Mouse (Mus musculus) forebrain, postnatal 0 days (tissue): ENCODE results near the gene Rhoj. TPM values are rescaled to one million over a fixed set of nuclear protein-coding genes. Genes with fewer than 3 reads are reported as not detected.
"Not testable (repeated sequence)": the region's sequence is repeated elsewhere in the genome, so short reads cannot be mapped to it uniquely, and the experiment has no call there.

ENCODE experiments used
- ATAC-seq: fragments of 200-750 bp; cut with Nextera tagmentation; 2 replicates; pipeline ENCODE4 v1.8.0; 2017; ENCODE audit warnings: mild to moderate bottlenecking, moderate library complexity
- DNase-seq: peaks from one replicate; pipeline ENCODE4 v3.0.0-alpha.2; 2015
- H3K27ac ChIP-seq: fragments of 300-500 bp; sonication (generic); 2 replicates; pipeline ENCODE4 v1.5.1; 2014; ENCODE audit warnings: low read depth, mild to moderate bottlenecking, antibody characterized with exemption, low read length, moderate library complexity, mixed read lengths
- H3K27me3 ChIP-seq: fragments of 300-500 bp; sonication (generic); 2 replicates; pipeline ENCODE4 v1.6.1; 2014; ENCODE audit warnings: mild to moderate bottlenecking, low read length, mixed read lengths; ENCODE audit not compliant: insufficient read depth
- H3K36me3 ChIP-seq: fragments of 300-500 bp; sonication (generic); 2 replicates; pipeline ENCODE4 v1.6.1; 2014; ENCODE audit warnings: mild to moderate bottlenecking, moderate library complexity; ENCODE audit not compliant: insufficient read depth
- H3K4me1 ChIP-seq: fragments of 300-500 bp; sonication (generic); 2 replicates; pipeline ENCODE4 v1.6.1; 2014; ENCODE audit warnings: antibody characterized with exemption; ENCODE audit not compliant: insufficient read depth
- H3K4me2 ChIP-seq: fragments of 300-500 bp; sonication (generic); 2 replicates; pipeline ENCODE4 v1.6.1; 2014; ENCODE audit warnings: low read depth, mild to moderate bottlenecking, moderate library complexity
- H3K4me3 ChIP-seq: fragments of 300-500 bp; sonication (generic); 2 replicates; pipeline ENCODE4 v1.5.1; 2014; ENCODE audit warnings: low read depth, low read length, mixed read lengths
- H3K9ac ChIP-seq: fragments of 300-500 bp; sonication (generic); 2 replicates; pipeline ENCODE4 v1.6.1; 2014; ENCODE audit warnings: mild to moderate bottlenecking
- H3K9me3 ChIP-seq: fragments of 300-500 bp; sonication (generic); 2 replicates; pipeline ENCODE4 v1.6.1; 2016; ENCODE audit warnings: low read length
- CTCF ChIP-seq: sonication (generic); IDR thresholded peaks from 2 replicates; pipeline ENCODE4 v1.5.1; 2016; ENCODE audit warnings: antibody characterized with exemption, control low read depth, low read depth
- WGBS: fragments of 180-500 bp; shearing (Covaris S2); extraction: QIAGEN DNeasy Blood & Tissue Kit; methylation state at CpG from one replicate; pipeline ENCODE4 v1.1.7; 2014; 5-methylcytosine and 5-hydroxymethylcytosine counted together
- polyA plus RNA-seq: library from polyadenylated mRNA; unstranded; fragments of >200 nt; fragmentation: Nextera tagmentation; extraction: Ambion mirVana; gene quantifications from 2 replicates; pipeline ENCODE4 v1.2.1, GENCODE M21; 2015
- total RNA-seq: library from RNA; depleted of rRNA; stranded (reverse); fragments of >200 nt; gene quantifications from 2 replicates; pipeline ENCODE4 v1.2.3, GENCODE M21; 2014

Rhoj gene
- total and polyA plus RNA-seq, 2 experiments from 2014 or later: 11.4 to 11.9 TPM

DNA sequence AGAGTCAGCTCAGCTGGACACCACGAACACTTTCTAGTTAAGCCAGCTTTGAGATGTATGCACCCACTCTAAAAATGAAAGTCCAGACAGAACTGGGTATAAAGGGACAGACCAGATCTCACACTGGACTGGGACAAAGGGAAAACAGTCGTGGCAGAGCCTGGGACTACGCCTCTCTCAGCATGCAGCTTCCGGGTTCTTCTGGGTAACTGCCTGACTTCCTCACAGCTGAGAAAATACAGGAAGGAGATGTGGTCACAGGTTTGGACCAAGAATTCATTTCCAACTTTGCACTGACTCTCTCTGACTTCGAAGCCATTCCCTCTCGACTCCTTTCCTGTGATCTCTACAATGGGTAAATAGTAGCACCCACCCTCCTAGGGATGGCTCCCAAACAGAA lies 106.9 kb downstream of the Rhoj start:
- WGBS: 74% methylated on average over 6 of the region's 6 CpGs
- H3K9me3 ChIP-seq: no peaks in the 10 kb centered on the region
- H3K27ac ChIP-seq: no peak overlapping the region
- ATAC-seq: no peak
- no peak for DNase-seq
- H3K9ac ChIP-seq: no peak overlapping the region
- H3K4me1 ChIP-seq: no peaks in the 10 kb centered on the region
- no peak overlapping the region for H3K4me3 ChIP-seq
- TF ChIP-seq CTCF: no peak
- H3K4me2 ChIP-seq: no peak overlapping the region
- H3K27me3 ChIP-seq: no peaks in the 10 kb centered on the region
- no peaks in the 10 kb centered on the region for H3K36me3 ChIP-seq

DNA sequence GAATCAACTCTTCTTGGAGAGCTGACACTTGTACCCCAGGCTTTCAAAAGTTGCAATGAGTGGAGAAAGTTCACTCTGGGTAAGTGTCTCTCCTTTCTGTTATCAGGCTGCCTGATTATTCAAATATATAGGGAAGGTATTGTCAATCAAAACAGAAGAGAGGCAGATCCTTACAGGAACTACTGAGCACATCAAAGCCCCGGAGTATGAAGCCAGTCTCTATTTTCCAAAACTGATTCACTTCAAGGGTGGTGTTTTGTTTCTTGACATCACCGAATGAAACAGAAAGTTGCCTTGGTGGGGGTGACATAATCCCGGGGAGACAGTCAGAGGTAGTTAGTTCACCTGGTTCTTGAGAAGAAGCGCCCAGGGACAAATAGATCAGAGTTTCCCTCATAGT lies 108.6 kb downstream of the Rhoj start, which contains the start of gene Gphb5:
Gene Gphb5, minus strand, starts transcription at position 101 of the 400 bp plus-strand sequence.
- no peak within 1 kb of the TSS for H3K4me2 ChIP-seq
- no peak for TF ChIP-seq CTCF
- H3K27me3 ChIP-seq: no peaks in the 10 kb centered on the region
- ATAC-seq (no peak), DNase-seq (no peak)
- no peaks in the 10 kb centered on the region for H3K4me1 ChIP-seq
- H3K36me3 ChIP-seq: no peaks in the 10 kb centered on the region
- H3K9ac ChIP-seq: no peak within 1 kb of the TSS
- WGBS: 86% methylated on average over 4 of the region's 4 CpGs
- H3K4me3 ChIP-seq: no peak within 1 kb of the TSS
- no peaks in the 10 kb centered on the region for H3K9me3 ChIP-seq
- H3K27ac ChIP-seq: no peak within 1 kb of the TSS

DNA sequence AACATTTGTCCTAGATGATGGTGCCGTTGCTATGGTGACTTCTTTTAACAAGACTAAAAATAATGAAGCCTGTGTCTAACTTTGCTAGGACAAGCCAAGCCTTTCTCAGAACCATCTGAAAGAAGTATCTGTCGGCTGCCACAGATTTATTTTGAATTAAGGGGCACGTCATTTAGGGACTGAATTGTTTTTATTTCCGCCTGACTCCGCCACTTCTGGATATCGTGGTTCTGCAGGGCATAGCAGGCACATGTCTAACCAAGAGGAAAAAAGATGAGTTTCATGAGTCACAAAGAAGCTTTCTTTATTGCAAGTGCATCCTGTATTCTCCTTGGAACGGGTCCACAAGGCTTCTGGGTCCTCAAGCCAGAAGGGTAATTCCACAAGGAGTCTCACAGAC lies 116.2 kb downstream of the Rhoj start:
- TF ChIP-seq CTCF: no peak
- H3K9me3 ChIP-seq: no peaks in the 10 kb centered on the region
- peak; percentile 41 for DNase-seq
- H3K27ac ChIP-seq: no peak overlapping the region
- H3K36me3 ChIP-seq: no peaks in the 10 kb centered on the region
- no peak overlapping the region for H3K9ac ChIP-seq
- 57% methylated on average over 7 of the region's 7 CpGs for WGBS
- ATAC-seq: peak; percentile 76
- H3K4me2 ChIP-seq: no peak overlapping the region
- no peaks in the 10 kb centered on the region for H3K27me3 ChIP-seq
- H3K4me3 ChIP-seq: no peak overlapping the region
- no peaks in the 10 kb centered on the region; the same call in 1 of the 2 replicates for H3K4me1 ChIP-seq

DNA sequence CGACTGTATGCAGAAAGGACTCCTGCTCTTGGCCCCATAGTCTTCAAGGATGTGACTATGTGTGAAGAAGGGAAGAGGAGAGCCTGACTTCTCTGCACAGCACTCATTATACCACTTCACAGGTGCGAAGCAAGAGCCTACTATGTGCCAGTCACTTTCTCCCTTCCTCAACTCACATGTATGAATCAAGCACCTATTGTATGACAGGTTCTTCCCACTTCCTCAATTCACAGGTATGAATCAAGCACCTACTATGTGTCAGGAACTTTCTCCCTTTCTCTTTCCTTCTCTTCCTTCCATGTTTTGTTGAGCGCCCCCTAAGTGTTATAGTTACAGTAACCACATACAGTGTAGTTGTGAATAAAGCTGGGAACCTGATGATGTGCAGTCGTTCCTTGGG lies 116.7 kb downstream of the Rhoj start:
- TF ChIP-seq CTCF: no peak
- H3K36me3 ChIP-seq: no peaks in the 10 kb centered on the region
- no peak overlapping the region for H3K4me3 ChIP-seq
- ATAC-seq (no peak), DNase-seq (no peak)
- H3K9me3 ChIP-seq: no peaks in the 10 kb centered on the region
- H3K4me2 ChIP-seq: no peak overlapping the region
- H3K9ac ChIP-seq: no peak overlapping the region
- 91% methylated on average over 4 of the region's 4 CpGs for WGBS
- H3K4me1 ChIP-seq: no peaks in the 10 kb centered on the region; the same call in 1 of the 2 replicates
- no peak overlapping the region for H3K27ac ChIP-seq
- H3K27me3 ChIP-seq: no peaks in the 10 kb centered on the region

DNA sequence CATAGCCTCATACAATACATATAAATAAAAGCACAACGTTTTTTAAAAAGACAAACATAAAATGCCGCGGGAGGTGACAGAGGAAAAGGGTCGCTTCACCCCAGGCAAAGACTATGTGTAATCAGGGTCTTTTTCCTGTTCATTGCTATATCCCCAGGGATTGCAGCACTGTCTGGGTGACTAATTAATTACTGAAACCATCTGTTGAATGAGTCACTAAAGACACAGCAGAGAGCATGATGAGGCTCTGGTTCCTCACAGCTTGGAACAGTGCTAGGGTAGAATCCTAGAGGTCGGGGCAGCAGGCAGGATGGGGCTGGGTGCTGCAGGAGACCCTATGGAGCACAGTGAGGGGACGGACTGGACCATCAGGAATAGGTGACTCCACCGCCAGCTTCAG lies 117.8 kb downstream of the Rhoj start:
- H3K36me3 ChIP-seq: no peaks in the 10 kb centered on the region
- DNase-seq: no peak
- H3K4me2 ChIP-seq: no peak overlapping the region
- H3K9me3 ChIP-seq: no peaks in the 10 kb centered on the region
- H3K9ac ChIP-seq: no peak overlapping the region
- H3K4me1 ChIP-seq: no peaks in the 10 kb centered on the region; the same call in 1 of the 2 replicates
- no peak for TF ChIP-seq CTCF
- H3K27ac ChIP-seq: no peak overlapping the region
- no peaks in the 10 kb centered on the region for H3K27me3 ChIP-seq
- no peak overlapping the region for H3K4me3 ChIP-seq
- ATAC-seq: no peak
- WGBS: 88% methylated on average over 7 of the region's 7 CpGs

DNA sequence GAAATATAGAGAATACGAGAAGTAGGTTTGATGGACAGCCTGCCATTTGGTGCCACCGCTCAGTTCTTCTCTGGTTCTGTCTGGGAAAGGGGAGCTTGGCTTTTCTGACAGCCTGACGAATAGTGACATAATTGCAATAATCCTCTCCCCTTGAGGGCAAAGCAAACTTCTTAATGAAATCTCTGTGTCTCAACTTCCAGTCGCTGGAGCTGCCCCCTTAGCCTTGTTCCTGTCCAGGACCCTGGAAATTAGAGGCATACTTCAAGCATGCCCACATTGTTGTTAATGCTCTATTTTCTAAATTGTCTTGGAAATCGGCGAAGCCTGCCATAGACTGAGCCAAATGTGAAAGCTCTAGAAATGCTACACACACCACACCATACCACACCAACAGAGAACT lies 120.6 kb downstream of the Rhoj start:
- Histone ChIP-seq H3K9me3 (no peaks in the 10 kb centered on the region), H3K4me1 (no peaks in the 10 kb centered on the region; the same call in 1 of the 2 replicates), H3K4me3 (no peak overlapping the region), H3K9ac (no peak overlapping the region), H3K4me2 (no peak overlapping the region), H3K27ac (no peak overlapping the region), H3K36me3 (no peaks in the 10 kb centered on the region), H3K27me3 (no peaks in the 10 kb centered on the region)
- DNase-seq: no peak
- ATAC-seq: no peak
- 71% methylated on average over 6 of the region's 6 CpGs for WGBS
- no peak for TF ChIP-seq CTCF

DNA sequence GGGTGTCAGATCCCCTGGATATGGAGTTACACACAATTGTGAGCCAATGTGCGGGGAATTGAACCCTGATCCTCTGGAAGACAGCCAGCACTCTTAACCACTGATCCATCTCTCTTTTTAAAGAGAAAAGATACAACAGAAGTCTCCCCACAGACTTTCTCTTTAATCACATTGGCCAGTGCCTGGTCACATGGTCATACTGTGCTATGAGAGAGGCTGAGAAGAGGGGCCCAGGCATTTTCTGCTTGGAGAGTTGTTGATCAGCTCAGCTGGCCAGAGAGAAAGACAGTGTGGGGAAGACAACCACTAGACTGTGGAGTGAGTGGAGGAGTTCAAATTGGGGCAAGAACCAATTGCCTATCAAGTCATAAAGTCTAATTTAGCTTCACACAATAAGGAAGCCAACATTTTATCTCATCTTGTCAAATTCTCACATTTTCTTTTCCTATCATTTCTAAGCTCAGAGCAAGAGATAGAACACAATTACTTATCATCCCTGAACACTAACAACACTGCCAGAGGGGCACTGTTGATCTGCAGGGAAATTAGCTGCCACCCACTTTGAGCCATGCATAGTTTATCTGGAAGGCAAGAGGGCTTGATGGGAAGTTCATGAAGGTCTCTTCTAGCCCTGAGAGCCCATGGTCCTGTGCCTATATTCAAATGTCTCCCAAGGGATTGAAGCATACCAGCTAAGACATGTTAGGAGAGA lies 121.7 kb downstream of the Rhoj start:
- no peak for ATAC-seq
- H3K27me3 ChIP-seq: no peaks in the 10 kb centered on the region
- no peak for DNase-seq
- no peak overlapping the region for H3K4me2 ChIP-seq
- no peak overlapping the region for H3K27ac ChIP-seq
- no peak overlapping the region for H3K4me3 ChIP-seq
- no peak for TF ChIP-seq CTCF
- 82% methylated on average over 1 of the region's 1 CpGs for WGBS
- no peaks in the 10 kb centered on the region for H3K36me3 ChIP-seq
- no peaks in the 10 kb centered on the region for H3K4me1 ChIP-seq
- no peak overlapping the region for H3K9ac ChIP-seq
- no peaks in the 10 kb centered on the region for H3K9me3 ChIP-seq

GRCm38 (mm10) chr12:75432400-75432799 lies 124.3 kb downstream of the Rhoj start:
- H3K9me3 ChIP-seq, H3K36me3 ChIP-seq, DNase-seq, H3K27ac ChIP-seq, H3K4me3 ChIP-seq, H3K27me3 ChIP-seq, ATAC-seq, H3K4me2 ChIP-seq, H3K4me1 ChIP-seq, H3K9ac ChIP-seq: not testable (repeated sequence)
- 86% methylated on average over 6 of the region's 6 CpGs for WGBS
